Mouse (Mus musculus) forebrain, embryonic 10.5 days (tissue): Measurements from ENCODE around the gene Trappc11. TPM values are rescaled to one million over a fixed set of nuclear protein-coding genes. Genes with fewer than 3 reads are reported as not detected.
A peak's percentile ranks its signal among the peaks of the same experiment; 100 is the strongest.

Experiments
- DNase-seq: peaks from one replicate; pipeline ENCODE4 v3.0.0-alpha.2; 2017; ENCODE audit warnings: low spot score; ENCODE audit errors: extremely low spot score
- H3K27ac ChIP-seq: fragments of 300-500 bp; sonication (generic); 2 replicates; pipeline ENCODE4 v1.5.1; 2016; ENCODE audit warnings: mild to moderate bottlenecking
- H3K27me3 ChIP-seq: fragments of 300-500 bp; sonication (generic); 2 replicates; pipeline ENCODE4 v1.6.1; 2016; ENCODE audit warnings: mild to moderate bottlenecking; ENCODE audit not compliant: poor library complexity, severe bottlenecking
- H3K36me3 ChIP-seq: fragments of 300-500 bp; sonication (generic); replicated peaks from 2 replicates; pipeline ENCODE4 v1.6.1; 2016; ENCODE audit warnings: mild to moderate bottlenecking, moderate library complexity
- H3K4me1 ChIP-seq: fragments of 300-500 bp; sonication (generic); 2 replicates; pipeline ENCODE4 v1.6.1; 2016
- H3K4me3 ChIP-seq: fragments of 300-500 bp; sonication (generic); 2 replicates; pipeline ENCODE4 v1.5.1; 2016; ENCODE audit warnings: mild to moderate bottlenecking, moderate library complexity
- H3K9me3 ChIP-seq: fragments of 300-500 bp; sonication (generic); 2 replicates; pipeline ENCODE4 v1.6.1; 2016; ENCODE audit warnings: mild to moderate bottlenecking, moderate library complexity
- WGBS: fragments of 180-500 bp; shearing (Covaris S2); methylation state at CpG from one replicate; pipeline ENCODE4 v1.1.7; 2016; 5-methylcytosine and 5-hydroxymethylcytosine counted together
- polyA plus RNA-seq: library from polyadenylated mRNA; unstranded; fragments of >200 nt; fragmentation: Nextera tagmentation; extraction: Ambion mirVana; gene quantifications from 2 replicates; pipeline ENCODE4 v1.2.1, GENCODE M21; 2016

Gene Trappc11
- polyA plus RNA-seq, 1 experiment from 2014 or later: 36.0 TPM

DNA sequence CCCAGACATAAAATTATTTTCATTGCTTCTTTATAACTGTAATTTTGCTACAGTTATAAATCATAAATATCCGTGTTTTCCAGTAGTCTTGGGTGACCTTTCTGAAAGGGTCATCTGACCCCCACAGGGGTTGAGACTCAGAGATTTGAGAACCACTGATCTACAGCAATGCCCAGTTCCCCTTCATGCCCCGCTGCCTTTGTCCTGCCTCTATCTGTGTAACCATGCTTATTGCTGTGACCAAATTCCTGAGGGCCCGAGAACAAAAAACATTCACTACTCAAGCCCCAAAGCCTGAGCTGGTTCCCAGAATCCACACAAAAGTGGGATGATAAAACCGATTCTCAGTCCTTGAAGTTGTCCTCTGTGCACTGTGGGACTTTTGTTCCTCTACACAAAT lies 5.1 kb upstream of the Trappc11 start:
- H3K36me3 ChIP-seq: peaks cover 45% of the 10 kb centered on the region
- no peak overlapping the region for H3K27ac ChIP-seq
- H3K27me3 ChIP-seq: no peaks in the 10 kb centered on the region
- 75% methylated on average over 4 of the region's 4 CpGs for WGBS
- DNase-seq: no peak
- H3K9me3 ChIP-seq: no peaks in the 10 kb centered on the region
- no peak overlapping the region for H3K4me3 ChIP-seq
- peaks cover 27% of the 10 kb centered on the region for H3K4me1 ChIP-seq

DNA sequence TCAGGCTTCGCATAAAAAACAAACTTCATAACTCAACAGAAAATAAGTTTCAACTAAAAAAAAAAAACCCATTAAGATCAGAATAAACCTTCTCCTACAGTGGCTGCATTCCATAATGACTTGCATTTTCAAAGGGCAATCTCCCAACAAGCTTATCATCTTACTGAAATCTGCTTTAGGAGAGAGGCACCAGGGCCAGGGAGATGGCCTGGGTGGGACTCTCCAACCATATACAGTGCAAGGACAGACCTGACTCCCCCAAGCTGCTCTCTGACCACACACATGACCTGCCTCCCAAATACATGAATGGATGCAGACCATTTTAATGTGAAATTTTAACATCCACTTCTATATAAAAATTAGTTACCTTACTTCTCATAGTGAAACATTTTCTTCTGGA lies 5.2 kb downstream of the Trappc11 start:
- no peak overlapping the region for H3K27ac ChIP-seq
- no peaks in the 10 kb centered on the region for H3K27me3 ChIP-seq
- peaks cover 13% of the 10 kb centered on the region for H3K4me1 ChIP-seq
- no peaks in the 10 kb centered on the region for H3K9me3 ChIP-seq
- WGBS: 89% methylated on average over 1 of the region's 1 CpGs
- H3K4me3 ChIP-seq: no peak overlapping the region
- H3K36me3 ChIP-seq: peaks cover 60% of the 10 kb centered on the region
- no peak for DNase-seq

DNA sequence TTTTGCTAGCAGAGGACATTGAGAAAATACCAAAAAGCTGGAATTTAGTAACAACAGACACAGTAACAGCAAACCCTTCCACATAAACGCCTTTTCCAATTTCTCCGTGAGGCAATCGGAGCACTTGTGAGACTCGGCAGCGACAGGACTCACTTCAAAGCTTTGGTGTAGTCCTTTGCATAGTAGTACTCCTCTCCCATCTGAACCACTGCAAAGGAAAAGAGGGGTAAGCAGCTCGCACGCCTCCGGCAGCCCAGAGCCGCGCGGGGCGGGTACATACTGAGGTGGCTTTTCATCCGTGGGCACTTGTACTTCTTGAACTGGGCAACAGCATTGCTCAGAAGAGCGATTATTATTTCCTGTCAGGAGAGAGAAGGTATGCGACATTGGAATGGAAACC lies 19.7 kb downstream of the Trappc11 start:
- H3K27ac ChIP-seq: no peak overlapping the region
- peaks cover 80% of the 10 kb centered on the region for H3K36me3 ChIP-seq
- no peaks in the 10 kb centered on the region for H3K9me3 ChIP-seq
- 97% methylated on average over 15 of the region's 15 CpGs for WGBS
- H3K27me3 ChIP-seq: no peaks in the 10 kb centered on the region
- no peak for DNase-seq
- H3K4me3 ChIP-seq: no peak overlapping the region
- no peaks in the 10 kb centered on the region for H3K4me1 ChIP-seq

DNA sequence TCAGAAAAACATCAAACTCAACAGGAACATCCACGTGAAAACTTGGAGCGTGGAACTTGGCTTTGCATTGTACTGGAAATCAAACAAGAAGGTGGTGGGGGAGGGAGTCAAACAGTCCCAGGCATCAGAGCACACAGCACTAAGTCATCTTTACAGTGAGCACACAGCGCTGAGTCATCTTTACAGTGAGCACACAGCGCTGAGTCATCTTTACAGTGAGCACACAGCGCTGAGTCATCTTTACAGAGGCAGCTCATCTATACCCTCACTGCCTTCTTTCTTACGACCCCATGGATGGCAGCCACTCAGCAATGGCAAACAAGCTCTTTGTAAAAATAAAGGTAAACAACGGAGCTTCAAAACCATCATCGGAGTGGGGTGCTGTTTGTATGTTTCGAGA lies 22.3 kb downstream of the Trappc11 start:
- no peaks in the 10 kb centered on the region for H3K9me3 ChIP-seq
- H3K4me3 ChIP-seq: no peak overlapping the region
- DNase-seq: no peak
- WGBS: 96% methylated on average over 9 of the region's 9 CpGs
- no peak overlapping the region for H3K27ac ChIP-seq
- H3K4me1 ChIP-seq: no peaks in the 10 kb centered on the region
- H3K27me3 ChIP-seq: no peaks in the 10 kb centered on the region
- peaks cover 81% of the 10 kb centered on the region for H3K36me3 ChIP-seq

DNA sequence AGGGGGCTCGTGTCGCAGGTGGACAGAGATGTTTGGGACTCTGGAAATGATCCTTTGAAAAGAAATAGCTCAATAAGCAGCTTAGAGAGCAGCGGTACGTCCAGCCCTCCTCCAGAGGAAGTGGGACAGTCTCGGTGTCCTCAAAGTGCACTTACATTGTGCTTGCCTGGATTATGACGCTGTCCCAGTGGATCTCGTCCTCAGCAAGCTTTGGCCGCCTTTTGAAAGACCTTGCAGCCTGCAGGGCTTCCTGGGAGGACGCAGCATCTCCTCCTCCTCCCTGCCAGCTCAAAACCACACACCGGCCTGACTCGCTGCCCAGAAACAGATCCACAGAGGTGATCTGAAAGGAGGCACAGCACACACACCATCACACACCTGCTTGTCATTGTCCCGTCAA lies 27.8 kb downstream of the Trappc11 start:
- H3K36me3 ChIP-seq: peaks cover 90% of the 10 kb centered on the region

DNA sequence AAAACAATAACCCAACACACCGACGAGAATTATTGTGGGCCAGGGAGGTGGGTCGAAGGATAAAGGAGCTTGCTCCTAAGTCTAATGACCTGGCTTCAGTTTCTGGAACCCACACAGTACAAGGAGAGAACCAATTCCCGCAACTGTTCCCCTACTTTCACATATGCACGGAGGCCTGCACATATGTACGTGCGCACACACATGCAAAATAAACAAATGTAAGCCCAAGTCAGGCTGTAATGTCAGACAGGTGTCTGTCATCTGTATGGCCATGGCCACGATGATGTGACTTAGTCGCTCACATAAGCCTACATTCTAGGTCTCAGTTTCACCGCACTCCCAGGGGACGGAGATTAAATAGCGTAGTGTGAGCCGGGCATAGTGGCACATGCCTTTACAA lies 30.7 kb downstream of the Trappc11 start:
- no peaks in the 10 kb centered on the region for H3K9me3 ChIP-seq
- no peak overlapping the region for H3K4me3 ChIP-seq
- H3K36me3 ChIP-seq: peaks cover 95% of the 10 kb centered on the region
- no peaks in the 10 kb centered on the region for H3K4me1 ChIP-seq
- WGBS: 95% methylated on average over 13 of the region's 13 CpGs
- DNase-seq: no peak
- no peaks in the 10 kb centered on the region for H3K27me3 ChIP-seq
- H3K27ac ChIP-seq: no peak overlapping the region

More for the DNA sequence above, 27.8 kb downstream of the Trappc11 start:
- Histone ChIP-seq H3K9me3 (no peaks in the 10 kb centered on the region), H3K4me3 (no peak overlapping the region), H3K4me1 (no peaks in the 10 kb centered on the region), H3K27ac (no peak overlapping the region), H3K27me3 (no peaks in the 10 kb centered on the region)
- WGBS: 90% methylated on average over 12 of the region's 12 CpGs
- DNase-seq: no peak

DNA sequence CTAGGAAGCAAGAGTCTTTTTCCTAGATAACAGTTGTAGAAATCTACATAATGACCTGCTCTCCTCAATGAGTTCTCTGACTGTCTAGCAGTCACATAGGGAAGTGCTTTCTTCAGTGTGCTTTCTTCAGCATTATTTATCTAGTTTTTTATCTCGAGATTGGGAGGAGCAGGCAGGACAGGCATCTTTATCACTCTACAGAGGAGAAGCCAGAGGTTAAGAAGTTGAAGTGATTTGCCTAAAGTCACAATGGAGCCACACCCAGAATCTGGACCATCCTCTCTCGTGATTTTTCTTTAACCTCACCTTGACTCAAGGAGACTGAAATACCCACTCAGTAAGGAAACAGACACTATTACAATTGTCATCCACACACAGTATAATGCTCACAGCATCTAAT lies 31.3 kb downstream of the Trappc11 start:
- WGBS: 89% methylated on average over 2 of the region's 2 CpGs
- H3K27ac ChIP-seq: no peak overlapping the region
- H3K9me3 ChIP-seq: no peaks in the 10 kb centered on the region
- H3K36me3 ChIP-seq: peaks cover 93% of the 10 kb centered on the region
- no peak for DNase-seq
- H3K4me1 ChIP-seq: no peaks in the 10 kb centered on the region
- no peaks in the 10 kb centered on the region for H3K27me3 ChIP-seq
- no peak overlapping the region for H3K4me3 ChIP-seq

DNA sequence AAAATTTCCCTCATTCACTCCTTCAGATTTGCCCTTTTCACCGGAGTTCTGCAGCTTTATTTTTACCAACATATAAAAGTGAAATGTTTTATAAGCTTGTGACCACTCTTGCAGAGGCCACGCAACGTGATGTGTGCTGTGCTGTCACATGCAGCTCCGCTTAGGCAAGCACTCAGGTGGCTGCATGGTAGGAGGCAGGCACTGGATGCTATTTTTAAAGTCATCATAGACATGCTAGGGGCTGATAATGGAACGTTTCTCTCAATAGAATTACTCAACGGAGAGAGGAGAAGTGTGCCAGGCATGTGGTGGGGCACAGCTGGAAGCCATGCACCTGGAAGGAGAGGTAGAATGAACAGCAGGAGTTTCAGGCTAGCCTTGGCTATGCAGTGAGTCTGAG lies 37.8 kb downstream of the Trappc11 start:
- Histone ChIP-seq H3K4me3 (no peak overlapping the region), H3K9me3 (no peaks in the 10 kb centered on the region), H3K36me3 (peaks cover 95% of the 10 kb centered on the region), H3K27ac (no peak overlapping the region), H3K27me3 (no peaks in the 10 kb centered on the region), H3K4me1 (no peaks in the 10 kb centered on the region)
- no peak for DNase-seq
- 93% methylated on average over 6 of the region's 6 CpGs for WGBS

DNA sequence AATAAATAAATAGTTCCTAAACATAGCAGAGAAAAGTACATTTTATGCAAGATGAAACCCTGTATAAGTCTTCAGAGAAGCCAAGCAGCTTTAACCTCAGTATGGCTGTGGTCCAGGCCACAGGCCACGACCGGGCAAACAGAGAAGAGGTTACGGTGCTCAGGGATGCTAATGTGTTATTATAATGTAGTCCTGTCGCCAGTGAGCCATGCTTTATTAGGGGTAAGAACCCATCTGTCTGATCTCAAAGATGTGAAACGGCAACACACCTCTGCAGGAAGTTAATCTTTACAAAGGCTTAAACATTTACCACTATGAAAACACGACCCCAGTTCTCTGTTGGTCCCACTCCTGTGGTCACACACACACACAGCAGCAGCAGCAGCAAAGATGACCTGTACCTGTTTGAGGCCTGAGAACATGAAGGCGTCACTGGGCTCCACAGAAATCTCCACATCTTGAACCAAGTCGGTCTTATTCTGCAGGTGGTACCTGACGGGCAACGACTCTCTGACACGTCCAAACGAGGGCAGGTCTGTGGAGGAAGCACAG lies 38.6 kb downstream of the Trappc11 start:
- Histone ChIP-seq H3K36me3 (peaks cover 93% of the 10 kb centered on the region), H3K9me3 (no peaks in the 10 kb centered on the region), H3K27me3 (no peaks in the 10 kb centered on the region), H3K4me3 (no peak overlapping the region), H3K27ac (no peak overlapping the region), H3K4me1 (peaks cover under 1% of the 10 kb centered on the region; the same call in 1 of the 2 replicates)
- WGBS: 91% methylated on average over 12 of the region's 12 CpGs
- DNase-seq: no peak

DNA sequence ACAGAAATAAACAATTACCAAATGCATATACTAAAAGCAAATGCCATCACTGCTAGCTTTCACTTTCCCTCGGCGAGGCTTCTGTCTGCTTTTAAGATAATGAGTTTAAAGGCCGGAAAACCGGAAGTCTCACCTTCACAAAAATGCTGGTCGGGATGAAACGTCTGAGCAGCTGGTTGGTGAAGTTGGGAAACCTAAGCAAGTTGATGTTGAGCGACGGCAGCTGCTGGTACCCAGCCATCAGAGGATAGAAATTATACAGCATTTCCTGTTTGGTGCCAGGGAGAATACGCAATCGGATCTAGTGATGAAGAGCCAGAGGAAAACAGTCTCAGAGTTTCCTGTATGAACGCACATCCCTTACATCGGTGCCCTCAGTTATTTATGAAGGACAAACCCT lies 40.2 kb downstream of the Trappc11 start:
- WGBS: 92% methylated on average over 12 of the region's 12 CpGs

DNA sequence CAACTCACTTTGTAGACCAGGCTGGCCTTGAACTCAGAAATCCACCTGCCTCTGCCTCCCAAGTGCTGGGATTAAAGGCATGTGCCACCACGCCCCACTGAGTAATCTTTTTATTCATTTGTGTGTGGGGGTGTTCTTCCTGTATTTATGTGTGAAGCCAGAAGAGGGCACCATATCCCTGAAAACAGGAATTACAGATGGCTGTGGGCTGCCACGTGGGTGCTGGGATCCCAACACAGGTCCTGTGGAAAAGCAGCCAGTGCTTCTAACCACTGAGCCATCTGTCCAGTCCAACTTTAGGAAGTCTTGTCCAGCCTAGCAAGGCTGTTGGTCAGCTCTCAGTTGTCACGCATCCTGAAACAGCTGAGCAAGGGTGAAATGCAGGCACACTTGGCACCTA lies 46.0 kb downstream of the Trappc11 start:
- 91% methylated on average over 3 of the region's 3 CpGs for WGBS
- DNase-seq: no peak
- H3K4me3 ChIP-seq: no peak overlapping the region
- H3K27me3 ChIP-seq: no peaks in the 10 kb centered on the region
- peaks cover 48% of the 10 kb centered on the region for H3K36me3 ChIP-seq
- H3K9me3 ChIP-seq: peaks cover 9% of the 10 kb centered on the region
- H3K4me1 ChIP-seq: peaks cover 24% of the 10 kb centered on the region
- H3K27ac ChIP-seq: no peak overlapping the region

More for the DNA sequence above, 40.2 kb downstream of the Trappc11 start:
- H3K27me3 ChIP-seq: no peaks in the 10 kb centered on the region
- H3K4me1 ChIP-seq: peaks cover 16% of the 10 kb centered on the region
- DNase-seq: no peak
- H3K36me3 ChIP-seq: peaks cover 85% of the 10 kb centered on the region
- H3K9me3 ChIP-seq: no peaks in the 10 kb centered on the region
- H3K4me3 ChIP-seq: no peak overlapping the region
- H3K27ac ChIP-seq: no peak overlapping the region

DNA sequence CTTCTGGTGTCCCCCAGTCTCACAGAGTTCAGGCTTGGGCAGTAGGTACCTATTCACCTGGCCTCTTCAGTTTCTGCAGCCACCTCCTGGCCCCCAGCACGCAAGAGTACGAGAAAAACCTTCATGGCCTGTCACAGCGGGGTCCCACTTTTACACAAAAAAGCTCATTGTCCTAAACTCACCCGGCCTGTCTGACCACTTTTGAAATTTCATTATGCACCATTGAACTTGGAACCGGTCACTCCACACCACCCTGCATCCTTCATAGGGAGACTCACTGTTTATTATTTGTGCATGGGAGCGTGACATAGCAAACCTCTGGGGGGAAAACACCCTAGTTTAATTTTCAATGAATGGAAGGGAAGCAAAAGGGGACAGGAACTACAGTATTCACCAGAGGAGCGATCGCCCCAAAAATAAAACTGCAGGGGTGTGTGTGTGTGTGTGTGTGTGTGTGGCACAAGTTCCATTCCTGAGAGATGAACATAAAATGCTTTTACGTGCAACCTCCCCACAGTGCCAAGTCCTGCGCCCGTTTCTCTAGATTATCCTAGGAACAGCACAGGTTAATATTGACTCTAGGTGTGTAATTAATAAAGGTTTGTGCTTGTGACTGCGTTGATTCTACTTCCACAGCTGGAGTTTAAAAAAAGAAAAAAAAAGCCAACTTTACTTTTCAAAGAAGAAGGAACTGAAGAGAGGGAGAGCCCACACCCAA lies 50.8 kb downstream of the Trappc11 start:
- Histone ChIP-seq H3K36me3 (peaks cover 11% of the 10 kb centered on the region), H3K9me3 (peaks cover 11% of the 10 kb centered on the region), H3K4me1 (peaks cover 17% of the 10 kb centered on the region), H3K27ac (peak overlapping the region; percentile 51), H3K4me3 (no peak overlapping the region), H3K27me3 (no peaks in the 10 kb centered on the region)
- 67% methylated on average over 12 of the region's 12 CpGs for WGBS
- no peak for DNase-seq

DNA sequence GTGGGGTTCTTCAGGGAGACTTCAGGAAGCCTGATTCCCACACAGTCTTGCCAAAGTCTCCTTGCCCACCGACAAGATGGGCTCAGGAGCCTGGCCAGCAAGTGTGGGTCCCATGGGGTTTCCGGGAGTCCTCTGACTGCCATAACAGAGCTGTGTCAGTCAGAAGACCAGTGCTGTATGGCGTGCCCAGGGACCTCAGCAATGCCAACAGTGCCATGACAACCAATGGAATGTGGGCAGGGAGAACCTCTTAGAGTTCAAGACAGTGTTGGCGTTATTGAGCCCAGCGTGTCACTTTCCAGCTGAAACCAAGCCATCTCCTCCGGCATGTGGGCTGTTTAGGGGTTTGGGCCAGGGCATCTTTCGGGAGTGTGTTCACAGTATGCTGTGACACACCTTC lies 53.2 kb downstream of the Trappc11 start:
- no peak overlapping the region for H3K27ac ChIP-seq
- H3K4me3 ChIP-seq: no peak overlapping the region
- 92% methylated on average over 7 of the region's 7 CpGs for WGBS
- peaks cover 17% of the 10 kb centered on the region for H3K4me1 ChIP-seq
- H3K36me3 ChIP-seq: no peaks in the 10 kb centered on the region
- peaks cover 7% of the 10 kb centered on the region; the same call in 1 of the 2 replicates for H3K9me3 ChIP-seq
- no peak for DNase-seq
- no peaks in the 10 kb centered on the region for H3K27me3 ChIP-seq
